In the genomic region with DNA sequence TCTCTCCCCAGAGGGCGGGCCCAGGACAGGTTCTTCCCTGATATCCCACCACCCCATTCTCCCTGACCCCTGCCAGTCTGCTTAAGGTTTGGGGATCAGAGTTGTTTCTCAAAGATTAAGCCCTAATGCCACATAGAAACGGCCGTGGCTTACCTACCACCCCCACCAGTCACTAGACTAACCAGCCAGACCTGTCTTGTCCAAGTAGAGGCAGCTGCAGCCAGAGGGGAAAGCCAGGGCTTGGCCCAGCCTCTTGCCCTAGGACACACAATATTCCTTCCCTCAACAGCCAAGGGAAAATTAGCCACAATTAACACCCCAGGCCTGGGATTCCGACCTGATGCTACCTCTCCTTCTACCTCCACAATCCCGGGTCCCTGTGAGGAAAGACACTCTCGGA, we compare ENCODE assay signal across 8 mouse cellular contexts. TPM values are rescaled to one million over a fixed set of nuclear protein-coding genes. Genes with fewer than 3 reads are reported as not detected.
DNase-seq lines count a peak whose midpoint lies in the region; ATAC-seq and TF ChIP-seq lines count a peak whose summit lies in the region.

No protein-coding gene starts in this region.

- no peak for TF ChIP-seq CTCF in CH12.LX (conservative IDR thresholded peaks at IDR 0.05 in 1 of 2, IDR thresholded peaks at IDR 0.05 in 1 of 2; ENCODE audit: low read depth in 2 of 2, low read length in 2 of 2)
- TF ChIP-seq CTCF in liver, postnatal 0 days (IDR thresholded peaks at IDR 0.05; ENCODE audit: low read depth), result no peak
- no peak for TF ChIP-seq CTCF in stomach, postnatal 0 days (IDR thresholded peaks at IDR 0.05; ENCODE audit: low read depth)

- no peak for TF ChIP-seq EP300 in CH12.LX (IDR thresholded peaks at IDR 0.05; ENCODE audit: low read length)
- TF ChIP-seq EP300 in liver, postnatal 0 days (IDR thresholded peaks at IDR 0.05; ENCODE audit: low read depth), result no peak
- TF ChIP-seq EP300 in stomach, postnatal 0 days (optimal IDR thresholded peaks at IDR 0.05), result no peak

- in situ Hi-C loops in CH12.LX (cut with MboI; ENCODE audit: low pct_ligation_motif_present, low pct_unique_long_range_greater_than_20kb, low sequenced_read_pairs), result loop anchor here (5.0 kb wide), 2 partner anchors 33 to 98 kb away; no protein-coding TSS in a partner anchor

- H3K9ac ChIP-seq in CH12.LX (ENCODE audit: insufficient read depth, low read depth), result peak overlapping the region; percentile 100
- peak overlapping the region; percentile 69 for H3K9ac ChIP-seq in forebrain, embryonic 16.5 days (replicated peaks; ENCODE audit: low read depth, low read length)
- 0 out of 2 replicates have a peak overlapping the region, but pooled peaks have one; percentile 21 for H3K9ac ChIP-seq in liver, postnatal 0 days (replicated peaks)
- peak overlapping the region; percentile 68 for H3K9ac ChIP-seq in stomach, postnatal 0 days (ENCODE audit: low read length)

- peak overlapping the region; percentile 13; the same call in 1 of the 2 replicates for H3K27ac ChIP-seq in CH12.LX (ENCODE audit: insufficient read depth, low read depth)
- peak overlapping the region; percentile 100 for H3K27ac ChIP-seq in forebrain, embryonic 16.5 days (ENCODE audit: low read length)
- peak overlapping the region; percentile 86 for H3K27ac ChIP-seq in liver, postnatal 0 days (ENCODE audit: low read depth)
- H3K27ac ChIP-seq in stomach, postnatal 0 days (replicated peaks), result peak overlapping the region; percentile 100

- peaks cover 3% of the 10 kb centered on the region; the same call in 1 of the 2 replicates for H3K79me2 ChIP-seq in CH12.LX (replicated peaks; ENCODE audit: control insufficient read depth, extremely low read depth, insufficient read depth, poor library complexity, severe bottlenecking)

- peak; percentile 56 for DNase-seq in gastrocnemius, postnatal 14 days
- no peak for DNase-seq in gastrocnemius, postnatal 4 days (ENCODE audit: low spot score in 2 of 2)
- no peak for DNase-seq in CH12.LX (ENCODE audit: extremely low read depth)
- no peak for DNase-seq in liver, postnatal 0 days
- DNase-seq in stomach, postnatal 0 days (ENCODE audit: low spot score), result peak; percentile 76
- DNase-seq in natural killer cell, adult 2 months (ENCODE audit: low spot score in 2 of 2), result no peak
- no peak for DNase-seq in layer of hippocampus, postnatal 10 days (ENCODE audit: low spot score in 2 of 2)

- intact Hi-C loops in gastrocnemius, postnatal 14 days (cut with DNase I; ENCODE audit: low total_unique reads), result no loop called here

- no peak for TF ChIP-seq POLR2A in CH12.LX (IDR thresholded peaks at IDR 0.05; ENCODE audit: low read depth, low read length)

- H3K9me3 ChIP-seq in CH12.LX (replicated peaks; ENCODE audit: low read length), result no peaks in the 10 kb centered on the region
- no peaks in the 10 kb centered on the region for H3K9me3 ChIP-seq in forebrain, embryonic 16.5 days (ENCODE audit: control insufficient read depth, low read length)
- no peaks in the 10 kb centered on the region for H3K9me3 ChIP-seq in liver, postnatal 0 days (ENCODE audit: low read length)
- H3K9me3 ChIP-seq in stomach, postnatal 0 days (ENCODE audit: control insufficient read depth, low read length), result no peaks in the 10 kb centered on the region

- peaks cover 5 to 33% of the 10 kb centered on the region in 2 experiments for H3K4me1 ChIP-seq in CH12.LX (ENCODE audit: control insufficient read depth in 1 of 2, insufficient read depth in 2 of 2)
- peaks cover 34% of the 10 kb centered on the region for H3K4me1 ChIP-seq in forebrain, embryonic 16.5 days (replicated peaks; ENCODE audit: control insufficient read depth, insufficient read depth, low read length)
- H3K4me1 ChIP-seq in liver, postnatal 0 days (ENCODE audit: insufficient read depth), result peaks cover 40% of the 10 kb centered on the region
- H3K4me1 ChIP-seq in stomach, postnatal 0 days (replicated peaks; ENCODE audit: control insufficient read depth, insufficient read depth), result peaks cover 22% of the 10 kb centered on the region

- ATAC-seq in forebrain, embryonic 16.5 days, result no peak
- ATAC-seq in liver, postnatal 0 days, result no peak
- peak; percentile 38 for ATAC-seq in stomach, postnatal 0 days (ENCODE audit: low FRiP score, low TSS enrichment)

- dilution Hi-C loops in CH12.LX (cut with MboI; ENCODE audit: extremely low pct_ligation_motif_present, extremely low pct_unique_long_range_greater_than_20kb, low sequenced_read_pairs), result no loop called here

- TF ChIP-seq RAD21 in CH12.LX (IDR thresholded peaks at IDR 0.05; ENCODE audit: low read depth, low read length), result no peak

- H3K4me2 ChIP-seq in CH12.LX (ENCODE audit: insufficient read depth, low read depth, poor library complexity, severe bottlenecking), result 0 out of 2 replicates have a peak overlapping the region, but pooled peaks have one; percentile 96
- peak overlapping the region; percentile 98 for H3K4me2 ChIP-seq in forebrain, embryonic 16.5 days (ENCODE audit: low read length)
- peak overlapping the region; percentile 87 for H3K4me2 ChIP-seq in liver, postnatal 0 days (ENCODE audit: low read depth, low read length)
- peak overlapping the region; percentile 96 for H3K4me2 ChIP-seq in stomach, postnatal 0 days (replicated peaks; ENCODE audit: low read depth)

- peaks cover 18 to 43% of the 10 kb centered on the region in 2 experiments for H3K36me3 ChIP-seq in CH12.LX (replicated peaks in 1 of 2; ENCODE audit: control insufficient read depth in 1 of 2, insufficient read depth in 1 of 2, low read length in 1 of 2)
- peaks cover 23% of the 10 kb centered on the region for H3K36me3 ChIP-seq in forebrain, embryonic 16.5 days (ENCODE audit: control insufficient read depth, insufficient read depth)
- H3K36me3 ChIP-seq in liver, postnatal 0 days (replicated peaks; ENCODE audit: insufficient read depth, low read length), result peaks cover 11% of the 10 kb centered on the region; the same call in 1 of the 2 replicates
- peaks cover 13% of the 10 kb centered on the region for H3K36me3 ChIP-seq in stomach, postnatal 0 days (ENCODE audit: control insufficient read depth, insufficient read depth, low read length)

- peak overlapping the region in 2 of 3 experiments; percentile 33 to 76 for H3K4me3 ChIP-seq in CH12.LX (replicated peaks in 1 of 3; ENCODE audit: low read depth in 2 of 3, low read length in 2 of 3, poor library complexity in 1 of 3)
- H3K4me3 ChIP-seq in forebrain, embryonic 16.5 days (replicated peaks; ENCODE audit: low read length), result peak overlapping the region; percentile 67
- H3K4me3 ChIP-seq in liver, postnatal 0 days (ENCODE audit: low read depth, low read length), result peak overlapping the region; percentile 83; the same call in 1 of the 2 replicates
- H3K4me3 ChIP-seq in stomach, postnatal 0 days (ENCODE audit: low read depth, low read length), result peak overlapping the region; percentile 32

- H3K27me3 ChIP-seq in CH12.LX (replicated peaks), result no peaks in the 10 kb centered on the region
- no peaks in the 10 kb centered on the region for H3K27me3 ChIP-seq in forebrain, embryonic 16.5 days (replicated peaks; ENCODE audit: control insufficient read depth, insufficient read depth, low read length)
- H3K27me3 ChIP-seq in liver, postnatal 0 days (ENCODE audit: insufficient read depth, low read length), result peaks cover 20% of the 10 kb centered on the region
- H3K27me3 ChIP-seq in stomach, postnatal 0 days (ENCODE audit: control insufficient read depth, insufficient read depth, low read length), result no peaks in the 10 kb centered on the region

- 21% methylated on average over 6 of the region's 6 CpGs for WGBS in forebrain, embryonic 16.5 days
- WGBS in liver, postnatal 0 days (ENCODE audit: insufficient replicate concordance), result 41% methylated on average over 6 of the region's 6 CpGs
- WGBS in stomach, postnatal 0 days, result 15% methylated on average over 6 of the region's 6 CpGs

RNA-seq across cellular contexts. Expression of a gene that starts 3.5 kb away (rescaled TPM):
- 10 to 100 TPM; 25.5 to 28.7 TPM for total RNA-seq in gastrocnemius, postnatal 14 days (2021)
- 10 to 100 TPM; 73.0 to 80.8 TPM for total RNA-seq in gastrocnemius, postnatal 4 days (2021)
- total RNA-seq in CH12.LX (2012; rRNA removed), result 66.4 and 69.6 TPM in 2 replicates
- 30.6 and 31.9 TPM in 2 replicates for total RNA-seq in CH12.LX (2014; rRNA removed)
- 87.1 and 92.0 TPM in 2 replicates for polyA plus RNA-seq in CH12.LX (2012; ENCODE audit: insufficient read length, low read depth)
- polyA plus RNA-seq in forebrain, embryonic 16.5 days (2015; fragmentation: Nextera tagmentation; extraction: Ambion mirVana), result 132 and 146 TPM in 2 replicates
- 7.8 and 8.7 TPM in 2 replicates for polyA plus RNA-seq in liver, postnatal 0 days (2015; fragmentation: Nextera tagmentation; extraction: Ambion mirVana)
- 18.4 and 18.9 TPM in 2 replicates for polyA plus RNA-seq in stomach, postnatal 0 days (2015; fragmentation: Nextera tagmentation; extraction: Ambion mirVana)
- total RNA-seq in layer of hippocampus, postnatal 10 days (2021), result 100 to 1,000 TPM; 540 to 617 TPM

RNA-seq across cellular contexts. Expression of a gene that starts 25.5 kb away (rescaled TPM):
- under 1 TPM; 0.35 to 0.68 TPM for total RNA-seq in gastrocnemius, postnatal 14 days (2021)
- total RNA-seq in gastrocnemius, postnatal 4 days (2021), result 1 to 10 TPM; 2.8 to 3.1 TPM
- total RNA-seq in CH12.LX (2012; rRNA removed) (0.30 and 0.34 TPM in 2 replicates), CH12.LX (2014; rRNA removed) (not detected in 2 replicates)
- polyA plus RNA-seq in CH12.LX (2012; ENCODE audit: insufficient read length, low read depth), result 0.21 TPM in 1 of 2 replicates, not detected in the other
- 109 and 144 TPM in 2 replicates for polyA plus RNA-seq in forebrain, embryonic 16.5 days (2015; fragmentation: Nextera tagmentation; extraction: Ambion mirVana)
- polyA plus RNA-seq in liver, postnatal 0 days (2015; fragmentation: Nextera tagmentation; extraction: Ambion mirVana), result 0.87 and 1.3 TPM in 2 replicates
- polyA plus RNA-seq in stomach, postnatal 0 days (2015; fragmentation: Nextera tagmentation; extraction: Ambion mirVana), result 46.2 and 49.4 TPM in 2 replicates
- 10 to 100 TPM; 72.6 to 76.6 TPM for total RNA-seq in layer of hippocampus, postnatal 10 days (2021)

RNA-seq across cellular contexts. Expression of a gene that starts 29.6 kb away (rescaled TPM):
- 10 to 100 TPM; 79.5 to 87.9 TPM for total RNA-seq in gastrocnemius, postnatal 14 days (2021)
- 10 to 100 TPM; 63.8 to 76.3 TPM for total RNA-seq in gastrocnemius, postnatal 4 days (2021)
- total RNA-seq in CH12.LX (2012; rRNA removed) (193 and 208 TPM in 2 replicates), CH12.LX (2014; rRNA removed) (161 and 201 TPM in 2 replicates)
- polyA plus RNA-seq in CH12.LX (2012; ENCODE audit: insufficient read length, low read depth), result 137 and 153 TPM in 2 replicates
- polyA plus RNA-seq in forebrain, embryonic 16.5 days (2015; fragmentation: Nextera tagmentation; extraction: Ambion mirVana), result 79.2 and 86.1 TPM in 2 replicates
- 83.7 and 83.9 TPM in 2 replicates for polyA plus RNA-seq in liver, postnatal 0 days (2015; fragmentation: Nextera tagmentation; extraction: Ambion mirVana)
- polyA plus RNA-seq in stomach, postnatal 0 days (2015; fragmentation: Nextera tagmentation; extraction: Ambion mirVana), result 153 and 170 TPM in 2 replicates
- 10 to 100 TPM; 84.1 to 95.1 TPM for total RNA-seq in layer of hippocampus, postnatal 10 days (2021)

RNA-seq across cellular contexts. Expression of a gene that starts 29.7 kb away (rescaled TPM):
- total RNA-seq in gastrocnemius, postnatal 14 days (2021), result 10 to 100 TPM; 19.0 to 20.7 TPM
- 10 to 100 TPM; 21.1 to 26.4 TPM for total RNA-seq in gastrocnemius, postnatal 4 days (2021)
- 28.4 and 37.4 TPM in 2 replicates for total RNA-seq in CH12.LX (2012; rRNA removed)
- total RNA-seq in CH12.LX (2014; rRNA removed), result 27.3 and 29.3 TPM in 2 replicates
- 29.5 and 33.2 TPM in 2 replicates for polyA plus RNA-seq in CH12.LX (2012; ENCODE audit: insufficient read length, low read depth)
- polyA plus RNA-seq in forebrain, embryonic 16.5 days (2015; fragmentation: Nextera tagmentation; extraction: Ambion mirVana), result 42.5 and 44.2 TPM in 2 replicates
- 4.7 and 5.4 TPM in 2 replicates for polyA plus RNA-seq in liver, postnatal 0 days (2015; fragmentation: Nextera tagmentation; extraction: Ambion mirVana)
- 9.1 and 9.5 TPM in 2 replicates for polyA plus RNA-seq in stomach, postnatal 0 days (2015; fragmentation: Nextera tagmentation; extraction: Ambion mirVana)
- total RNA-seq in layer of hippocampus, postnatal 10 days (2021), result 10 to 100 TPM; 28.4 to 40.6 TPM

RNA-seq across cellular contexts. Expression of a gene that starts 32.3 kb away (rescaled TPM):
- total RNA-seq in gastrocnemius, postnatal 14 days (2021), result 10 to 100 TPM; 12.8 to 15.2 TPM
- 10 to 100 TPM; 16.9 to 17.4 TPM for total RNA-seq in gastrocnemius, postnatal 4 days (2021)
- total RNA-seq in CH12.LX (2012; rRNA removed) (0.25 and 0.38 TPM in 2 replicates), CH12.LX (2014; rRNA removed) (not detected in 2 replicates)
- polyA plus RNA-seq in CH12.LX (2012; ENCODE audit: insufficient read length, low read depth), result 0.16 and 0.22 TPM in 2 replicates
- 5.9 and 6.2 TPM in 2 replicates for polyA plus RNA-seq in forebrain, embryonic 16.5 days (2015; fragmentation: Nextera tagmentation; extraction: Ambion mirVana)
- 12.3 and 14.0 TPM in 2 replicates for polyA plus RNA-seq in liver, postnatal 0 days (2015; fragmentation: Nextera tagmentation; extraction: Ambion mirVana)
- 14.9 and 17.8 TPM in 2 replicates for polyA plus RNA-seq in stomach, postnatal 0 days (2015; fragmentation: Nextera tagmentation; extraction: Ambion mirVana)
- total RNA-seq in layer of hippocampus, postnatal 10 days (2021), result 1 to 10 TPM; 2.1 to 2.7 TPM

Comparison
In these comparisons a context has a peak if more than half of its experiments do, and no peak if none do; other contexts are left out.
1. DNase-seq: peak in gastrocnemius, postnatal 14 days (single experiment) and stomach, postnatal 0 days (single experiment); none in gastrocnemius, postnatal 4 days (0 of 2), CH12.LX (single experiment), liver, postnatal 0 days (single experiment), natural killer cell, adult 2 months (0 of 2) and layer of hippocampus, postnatal 10 days (0 of 2).
2. H3K27ac ChIP-seq: peak in every context shown above with its lines; median percentile 100 in forebrain, embryonic 16.5 days; 100 in stomach, postnatal 0 days; 86 in liver, postnatal 0 days; 13 in CH12.LX.
3. H3K4me3 ChIP-seq: peak in every context shown above with its lines; median percentile 83 in liver, postnatal 0 days; 67 in forebrain, embryonic 16.5 days; 54 in CH12.LX; 32 in stomach, postnatal 0 days.
4. H3K9ac ChIP-seq: peak in every context shown above with its lines; median percentile 100 in CH12.LX; 69 in forebrain, embryonic 16.5 days; 68 in stomach, postnatal 0 days; 21 in liver, postnatal 0 days.
5. RNA of a gene that starts 3.5 kb away (total RNA-seq): 540 to 617 TPM in layer of hippocampus, postnatal 10 days; 73.0 to 80.8 TPM in gastrocnemius, postnatal 4 days, 30.6 to 69.6 TPM in CH12.LX and 25.5 to 28.7 TPM in gastrocnemius, postnatal 14 days; every median in the first group is over 4 times any median in the second.
6. RNA of a gene that starts 25.5 kb away (total RNA-seq): 72.6 to 76.6 TPM in layer of hippocampus, postnatal 10 days; 2.8 to 3.1 TPM in gastrocnemius, postnatal 4 days, 0.35 to 0.68 TPM in gastrocnemius, postnatal 14 days and 0.30 to 0.34 TPM in CH12.LX; every median in the first group is over 10 times any median in the second.
7. Peak in every context shown above with its lines, with median percentiles within 50 percentile points of each other: H3K4me2 ChIP-seq.